Mouse (Mus musculus) midbrain, embryonic 15.5 days (tissue): ENCODE measurements around the gene Senp2. TPM values are rescaled to one million over a fixed set of nuclear protein-coding genes. Genes with fewer than 3 reads are reported as not detected.

Source experiments
- ATAC-seq: fragments of 200-750 bp; cut with Nextera tagmentation; replicated peaks from 2 replicates; pipeline ENCODE4 v1.8.0; 2017; ENCODE audit warnings: moderate TSS enrichment
- H3K27ac ChIP-seq: fragments of 300-500 bp; sonication (generic); 2 replicates; pipeline ENCODE4 v1.5.1; 2015; ENCODE audit warnings: mild to moderate bottlenecking, inconsistent platforms
- H3K27me3 ChIP-seq: fragments of 300-500 bp; sonication (generic); replicated peaks from 2 replicates; pipeline ENCODE4 v1.6.1; 2015; ENCODE audit warnings: inconsistent platforms
- H3K36me3 ChIP-seq: fragments of 300-500 bp; sonication (generic); replicated peaks from 2 replicates; pipeline ENCODE4 v1.6.1; 2015; ENCODE audit warnings: inconsistent platforms
- H3K4me1 ChIP-seq: fragments of 300-500 bp; sonication (generic); 2 replicates; pipeline ENCODE4 v1.6.1; 2015; ENCODE audit warnings: inconsistent platforms
- H3K4me2 ChIP-seq: fragments of 300-500 bp; sonication (generic); 2 replicates; pipeline ENCODE4 v1.6.1; 2015; ENCODE audit warnings: inconsistent platforms, mild to moderate bottlenecking, moderate library complexity
- H3K4me3 ChIP-seq: fragments of 300-500 bp; sonication (generic); 2 replicates; pipeline ENCODE4 v1.5.1; 2015; ENCODE audit warnings: mild to moderate bottlenecking, inconsistent platforms
- H3K9ac ChIP-seq: fragments of 300-500 bp; sonication (generic); 2 replicates; pipeline ENCODE4 v1.6.1; 2015; ENCODE audit warnings: mild to moderate bottlenecking, inconsistent platforms
- H3K9me3 ChIP-seq: fragments of 300-500 bp; sonication (generic); 2 replicates; pipeline ENCODE4 v1.6.1; 2016; ENCODE audit warnings: inconsistent platforms
- WGBS: fragments of 180-500 bp; shearing (Covaris S2); methylation state at CpG from one replicate; pipeline ENCODE4 v1.1.7; 2015; ENCODE audit warnings: mixed read lengths; 5-methylcytosine and 5-hydroxymethylcytosine counted together
- polyA plus RNA-seq: library from polyadenylated mRNA; unstranded; fragments of >200 nt; fragmentation: Nextera tagmentation; extraction: Ambion mirVana; gene quantifications from 2 replicates; pipeline ENCODE4 v1.2.1, GENCODE M21; 2015

Senp2 gene
- polyA plus RNA-seq, 1 experiment from 2014 or later, result 49.7 TPM

GRCm38 (mm10) chr16:22038554-22038953, 29.3 kb downstream of the Senp2 start:
- Histone ChIP-seq H3K36me3 (peaks cover 27% of the 10 kb centered on the region), H3K9me3 (no peaks in the 10 kb centered on the region), H3K4me1 (no peaks in the 10 kb centered on the region), H3K4me2 (no peak overlapping the region), H3K27ac (no peak overlapping the region), H3K4me3 (no peak overlapping the region), H3K9ac (no peak overlapping the region), H3K27me3 (no peaks in the 10 kb centered on the region)
- no peak for ATAC-seq
- 87% methylated on average over 10 of the region's 10 CpGs for WGBS

GRCm38 (mm10) chr16:22039978-22040377, 30.7 kb downstream of the Senp2 start:
- Histone ChIP-seq H3K4me3 (no peak overlapping the region), H3K36me3 (peaks cover 29% of the 10 kb centered on the region), H3K4me2 (no peak overlapping the region), H3K27me3 (no peaks in the 10 kb centered on the region), H3K27ac (no peak overlapping the region), H3K9ac (no peak overlapping the region), H3K4me1 (no peaks in the 10 kb centered on the region), H3K9me3 (no peaks in the 10 kb centered on the region)
- WGBS, result 91% methylated on average over 1 of the region's 1 CpGs
- ATAC-seq, result no peak

GRCm38 (mm10) chr16:22043830-22044229, 34.5 kb downstream of the Senp2 start:
- no peaks in the 10 kb centered on the region for H3K4me1 ChIP-seq
- no peak for ATAC-seq
- H3K27me3 ChIP-seq, result no peaks in the 10 kb centered on the region
- H3K27ac ChIP-seq, result no peak overlapping the region
- H3K9me3 ChIP-seq, result no peaks in the 10 kb centered on the region
- H3K9ac ChIP-seq, result no peak overlapping the region
- H3K4me2 ChIP-seq, result no peak overlapping the region
- WGBS, result 91% methylated on average over 4 of the region's 4 CpGs
- peaks cover 26% of the 10 kb centered on the region for H3K36me3 ChIP-seq
- H3K4me3 ChIP-seq, result no peak overlapping the region

- Histone ChIP-seq H3K27me3 (no peaks in the 10 kb centered on the region), H3K36me3 (peaks cover 17% of the 10 kb centered on the region), H3K4me2 (no peak overlapping the region), H3K4me1 (no peaks in the 10 kb centered on the region), H3K9ac (no peak overlapping the region), H3K9me3 (no peaks in the 10 kb centered on the region), H3K27ac (no peak overlapping the region), H3K4me3 (no peak overlapping the region)
- no peak for ATAC-seq
- WGBS, result 97% methylated on average over 3 of the region's 3 CpGs
Observed at GRCm38 (mm10) chr16:22045930-22046329, 36.6 kb downstream of the Senp2 start.

GRCm38 (mm10) chr16:22046739-22047366, 37.6 kb downstream of the Senp2 start:
- no peaks in the 10 kb centered on the region for H3K9me3 ChIP-seq
- ATAC-seq, result no peak
- no peaks in the 10 kb centered on the region for H3K4me1 ChIP-seq
- 81% methylated on average over 10 of the region's 10 CpGs for whole genome bisulfite sequencing
- no peaks in the 10 kb centered on the region for H3K27me3 ChIP-seq
- no peak overlapping the region for H3K4me2 ChIP-seq
- no peak overlapping the region for H3K27ac ChIP-seq
- peaks cover 13% of the 10 kb centered on the region for H3K36me3 ChIP-seq
- H3K9ac ChIP-seq, result no peak overlapping the region
- H3K4me3 ChIP-seq, result no peak overlapping the region

GRCm38 (mm10) chr16:22053411-22053810, 44.1 kb downstream of the Senp2 start:
- no peak for ATAC-seq
- H3K9me3 ChIP-seq, result no peaks in the 10 kb centered on the region
- no peaks in the 10 kb centered on the region for H3K4me1 ChIP-seq
- H3K9ac ChIP-seq, result no peak overlapping the region
- no peaks in the 10 kb centered on the region for H3K27me3 ChIP-seq
- WGBS, result 96% methylated on average over 21 of the region's 21 CpGs
- no peak overlapping the region for H3K4me2 ChIP-seq
- H3K4me3 ChIP-seq, result no peak overlapping the region
- no peak overlapping the region for H3K27ac ChIP-seq
- H3K36me3 ChIP-seq, result no peaks in the 10 kb centered on the region; the same call in 1 of the 2 replicates

GRCm38 (mm10) chr16:22057498-22057897, 48.2 kb downstream of the Senp2 start:
- H3K4me3 ChIP-seq, result no peak overlapping the region
- 0 out of 2 replicates have a peak, but pooled peaks have one; percentile 27 for ATAC-seq
- no peaks in the 10 kb centered on the region for H3K27me3 ChIP-seq
- no peak overlapping the region for H3K9ac ChIP-seq
- H3K4me2 ChIP-seq, result no peak overlapping the region
- no peaks in the 10 kb centered on the region for H3K36me3 ChIP-seq
- 79% methylated on average over 6 of the region's 6 CpGs for WGBS
- H3K27ac ChIP-seq, result no peak overlapping the region
- H3K4me1 ChIP-seq, result no peaks in the 10 kb centered on the region
- no peaks in the 10 kb centered on the region for H3K9me3 ChIP-seq

- H3K36me3 ChIP-seq, result no peaks in the 10 kb centered on the region
- H3K9ac ChIP-seq, result no peak overlapping the region
- no peak overlapping the region for H3K27ac ChIP-seq
- H3K9me3 ChIP-seq, result no peaks in the 10 kb centered on the region
- no peak for ATAC-seq
- WGBS, result 98% methylated on average over 7 of the region's 7 CpGs
- H3K4me2 ChIP-seq, result no peak overlapping the region
- H3K4me1 ChIP-seq, result no peaks in the 10 kb centered on the region
- no peak overlapping the region for H3K4me3 ChIP-seq
- no peaks in the 10 kb centered on the region for H3K27me3 ChIP-seq
Observed at GRCm38 (mm10) chr16:22058871-22059270, 49.6 kb downstream of the Senp2 start.

- no peaks in the 10 kb centered on the region for H3K36me3 ChIP-seq
- no peaks in the 10 kb centered on the region for H3K27me3 ChIP-seq
- 94% methylated on average over 10 of the region's 10 CpGs for WGBS
- H3K4me2 ChIP-seq, result no peak overlapping the region
- no peaks in the 10 kb centered on the region for H3K9me3 ChIP-seq
- no peak overlapping the region for H3K27ac ChIP-seq
- H3K4me1 ChIP-seq, result no peaks in the 10 kb centered on the region
- H3K4me3 ChIP-seq, result no peak overlapping the region
- no peak overlapping the region for H3K9ac ChIP-seq
- no peak for ATAC-seq
Observed at GRCm38 (mm10) chr16:22060416-22060815, 51.1 kb downstream of the Senp2 start.

- WGBS, result 86% methylated on average over 14 of the region's 14 CpGs
- Histone ChIP-seq H3K27ac (no peak overlapping the region), H3K36me3 (no peaks in the 10 kb centered on the region; the same call in 1 of the 2 replicates), H3K9me3 (no peaks in the 10 kb centered on the region), H3K27me3 (no peaks in the 10 kb centered on the region), H3K9ac (no peak overlapping the region), H3K4me3 (no peak overlapping the region), H3K4me2 (no peak overlapping the region), H3K4me1 (no peaks in the 10 kb centered on the region)
- ATAC-seq, result no peak
Observed at GRCm38 (mm10) chr16:22061555-22062160, 52.4 kb downstream of the Senp2 start.

- Histone ChIP-seq H3K4me1 (no peaks in the 10 kb centered on the region), H3K4me3 (no peak overlapping the region), H3K4me2 (no peak overlapping the region), H3K36me3 (no peaks in the 10 kb centered on the region; the same call in 1 of the 2 replicates), H3K9ac (no peak overlapping the region), H3K27me3 (no peaks in the 10 kb centered on the region), H3K27ac (no peak overlapping the region), H3K9me3 (no peaks in the 10 kb centered on the region)
- ATAC-seq, result no peak
- 75% methylated on average over 4 of the region's 4 CpGs for WGBS
Observed at GRCm38 (mm10) chr16:22062284-22062683, 53.0 kb downstream of the Senp2 start.

- H3K4me2 ChIP-seq, result no peak overlapping the region
- no peaks in the 10 kb centered on the region for H3K9me3 ChIP-seq
- H3K9ac ChIP-seq, result no peak overlapping the region
- no peaks in the 10 kb centered on the region for H3K4me1 ChIP-seq
- ATAC-seq, result no peak
- H3K27ac ChIP-seq, result no peak overlapping the region
- no peak overlapping the region for H3K4me3 ChIP-seq
- H3K27me3 ChIP-seq, result no peaks in the 10 kb centered on the region
- peaks cover 7% of the 10 kb centered on the region for H3K36me3 ChIP-seq
Observed at GRCm38 (mm10) chr16:22065536-22065935, 56.3 kb downstream of the Senp2 start.

- no peak for ATAC-seq
- Histone ChIP-seq H3K36me3 (peaks cover 7% of the 10 kb centered on the region), H3K27ac (no peak overlapping the region), H3K4me1 (no peaks in the 10 kb centered on the region), H3K9me3 (no peaks in the 10 kb centered on the region), H3K4me3 (no peak overlapping the region), H3K4me2 (no peak overlapping the region), H3K9ac (no peak overlapping the region), H3K27me3 (no peaks in the 10 kb centered on the region)
- WGBS, result 92% methylated on average over 8 of the region's 8 CpGs
Observed at GRCm38 (mm10) chr16:22067406-22067805, 58.1 kb downstream of the Senp2 start.
